In genomic region chr4:139593383-139593782, GRCm38 (mm10) we compare ENCODE assay signal across 28 mouse cellular contexts. TPM values are rescaled to one million over a fixed set of nuclear protein-coding genes. Genes with fewer than 3 reads are reported as not detected.
A peak's percentile ranks its signal among the peaks of the same experiment; 100 is the strongest.
DNase-seq lines count a peak whose midpoint lies in the region; ATAC-seq and TF ChIP-seq lines count a peak whose summit lies in the region.
"Had no signal": no experiment of that assay in that cellular context is flagged by ENCODE, and none has a peak within 500 bp of the region (broad histone marks: within the 10 kb centered on the region; RNA-seq: fewer than 3 reads in every experiment).

No protein-coding gene starts in this region.

- no peak overlapping the region for H3K9ac ChIP-seq in forebrain, embryonic 12.5 days
- no peak overlapping the region for H3K9ac ChIP-seq in forebrain, embryonic 11.5 days (ENCODE audit: low read length)
- H3K9ac ChIP-seq in hindbrain, embryonic 13.5 days: no peak overlapping the region; the same call in 1 of the 2 replicates
- H3K9ac ChIP-seq: forebrain, embryonic 15.5 days; hindbrain, embryonic 15.5 days; intestine, embryonic 15.5 days; limb, embryonic 15.5 days; liver, embryonic 15.5 days; midbrain, embryonic 15.5 days; stomach, embryonic 15.5 days had no signal

- H3K4me1 ChIP-seq in forebrain, embryonic 12.5 days: peaks cover 48% of the 10 kb centered on the region
- H3K4me1 ChIP-seq in forebrain, embryonic 11.5 days (replicated peaks; ENCODE audit: control insufficient read depth, insufficient read depth, low read length): peaks cover 25% of the 10 kb centered on the region
- H3K4me1 ChIP-seq in hindbrain, embryonic 10.5 days (replicated peaks): peaks cover 89% of the 10 kb centered on the region
- H3K4me1 ChIP-seq in hindbrain, embryonic 13.5 days (replicated peaks): peaks cover 53% of the 10 kb centered on the region
- peaks cover 94% of the 10 kb centered on the region for H3K4me1 ChIP-seq in E14TG2a.4 (replicated peaks; ENCODE audit: low read depth, low read length)
- peaks cover 88% of the 10 kb centered on the region for H3K4me1 ChIP-seq in embryonic facial prominence, embryonic 10.5 days

- H3K4me3 ChIP-seq in forebrain, embryonic 12.5 days (replicated peaks): no peak overlapping the region
- H3K4me3 ChIP-seq in forebrain, embryonic 11.5 days (ENCODE audit: low read depth, low read length): no peak overlapping the region
- no peak overlapping the region for H3K4me3 ChIP-seq in hindbrain, embryonic 10.5 days
- no peak overlapping the region for H3K4me3 ChIP-seq in hindbrain, embryonic 13.5 days
- H3K4me3 ChIP-seq in E14TG2a.4 (replicated peaks; ENCODE audit: low read length): peak overlapping the region; percentile 32; the same call in 1 of the 2 replicates
- no peak overlapping the region for H3K4me3 ChIP-seq in embryonic facial prominence, embryonic 10.5 days
- H3K4me3 ChIP-seq: forebrain, embryonic 15.5 days; hindbrain, embryonic 15.5 days; intestine, embryonic 15.5 days; limb, embryonic 15.5 days; liver, embryonic 15.5 days; midbrain, embryonic 15.5 days; stomach, embryonic 15.5 days had no signal

- peaks cover 7% of the 10 kb centered on the region; the same call in 1 of the 2 replicates for H3K27me3 ChIP-seq in forebrain, embryonic 12.5 days
- H3K27me3 ChIP-seq in forebrain, embryonic 11.5 days (ENCODE audit: control insufficient read depth, insufficient read depth, low read length): no peaks in the 10 kb centered on the region
- no peaks in the 10 kb centered on the region; the same call in 1 of the 2 replicates for H3K27me3 ChIP-seq in hindbrain, embryonic 10.5 days (ENCODE audit: insufficient read depth, poor library complexity, severe bottlenecking)
- H3K27me3 ChIP-seq in hindbrain, embryonic 13.5 days: 0 out of 2 replicates have a peak, but pooled peaks cover 4% of the 10 kb centered on the region
- no peaks in the 10 kb centered on the region for H3K27me3 ChIP-seq in E14TG2a.4 (ENCODE audit: insufficient read depth, low read length)
- H3K27me3 ChIP-seq in embryonic facial prominence, embryonic 10.5 days (replicated peaks; ENCODE audit: low read depth, poor library complexity, severe bottlenecking): no peaks in the 10 kb centered on the region
- H3K27me3 ChIP-seq: forebrain, embryonic 15.5 days; hindbrain, embryonic 15.5 days; intestine, embryonic 15.5 days; limb, embryonic 15.5 days; liver, embryonic 15.5 days; midbrain, embryonic 15.5 days; stomach, embryonic 15.5 days had no signal

- 82% methylated on average over 6 of the region's 6 CpGs for WGBS in forebrain, embryonic 12.5 days
- WGBS in forebrain, embryonic 11.5 days: 78% methylated on average over 6 of the region's 6 CpGs
- WGBS in hindbrain, embryonic 10.5 days: 75% methylated on average over 6 of the region's 6 CpGs
- 70% methylated on average over 6 of the region's 6 CpGs for WGBS in hindbrain, embryonic 13.5 days
- WGBS in embryonic facial prominence, embryonic 10.5 days: 71% methylated on average over 6 of the region's 6 CpGs

- no peak overlapping the region for H3K4me2 ChIP-seq in forebrain, embryonic 12.5 days
- no peak overlapping the region for H3K4me2 ChIP-seq in forebrain, embryonic 11.5 days (ENCODE audit: low read depth, low read length, severe bottlenecking)
- H3K4me2 ChIP-seq in hindbrain, embryonic 13.5 days: no peak overlapping the region
- H3K4me2 ChIP-seq: forebrain, embryonic 15.5 days; hindbrain, embryonic 15.5 days; intestine, embryonic 15.5 days; limb, embryonic 15.5 days; liver, embryonic 15.5 days; midbrain, embryonic 15.5 days; stomach, embryonic 15.5 days had no signal

- no peak for TF ChIP-seq CTCF in E14TG2a.4 (conservative IDR thresholded peaks at IDR 0.05; ENCODE audit: low read length)

- no peaks in the 10 kb centered on the region for H3K9me3 ChIP-seq in forebrain, embryonic 12.5 days
- H3K9me3 ChIP-seq in forebrain, embryonic 11.5 days (ENCODE audit: control insufficient read depth, low read length): no peaks in the 10 kb centered on the region
- H3K9me3 ChIP-seq in hindbrain, embryonic 10.5 days: no peaks in the 10 kb centered on the region
- no peaks in the 10 kb centered on the region for H3K9me3 ChIP-seq in hindbrain, embryonic 13.5 days
- no peaks in the 10 kb centered on the region for H3K9me3 ChIP-seq in E14TG2a.4 (ENCODE audit: low read length)
- H3K9me3 ChIP-seq in embryonic facial prominence, embryonic 10.5 days: no peaks in the 10 kb centered on the region
- H3K9me3 ChIP-seq: forebrain, embryonic 15.5 days; hindbrain, embryonic 15.5 days; intestine, embryonic 15.5 days; limb, embryonic 15.5 days; liver, embryonic 15.5 days; midbrain, embryonic 15.5 days; stomach, embryonic 15.5 days had no signal

- 0 out of 2 replicates have a peak overlapping the region, but pooled peaks have one; percentile 5 for H3K27ac ChIP-seq in forebrain, embryonic 12.5 days
- H3K27ac ChIP-seq in forebrain, embryonic 11.5 days (ENCODE audit: low read depth, low read length): no peak overlapping the region
- H3K27ac ChIP-seq in hindbrain, embryonic 10.5 days: peak overlapping the region; percentile 62
- no peak overlapping the region for H3K27ac ChIP-seq in hindbrain, embryonic 13.5 days
- peak overlapping the region; percentile 58 for H3K27ac ChIP-seq in embryonic facial prominence, embryonic 10.5 days (replicated peaks)
- H3K27ac ChIP-seq: forebrain, embryonic 15.5 days; hindbrain, embryonic 15.5 days; intestine, embryonic 15.5 days; liver, embryonic 15.5 days; midbrain, embryonic 15.5 days; stomach, embryonic 15.5 days had no signal

- ATAC-seq in forebrain, embryonic 12.5 days (ENCODE audit: low FRiP score): no peak
- no peak for ATAC-seq in forebrain, embryonic 11.5 days (replicated peaks; ENCODE audit: low FRiP score)
- no peak for ATAC-seq in hindbrain, embryonic 13.5 days (ENCODE audit: low FRiP score)
- ATAC-seq in monocyte, adult 5-6 weeks (replicated peaks; ENCODE audit: insufficient number of reproducible peaks, low FRiP score, low TSS enrichment, poor library complexity, severe bottlenecking): no peak
- ATAC-seq: forebrain, embryonic 15.5 days; intestine, embryonic 15.5 days; midbrain, embryonic 15.5 days had no signal

- no peaks in the 10 kb centered on the region for H3K36me3 ChIP-seq in forebrain, embryonic 12.5 days (replicated peaks)
- no peaks in the 10 kb centered on the region for H3K36me3 ChIP-seq in forebrain, embryonic 11.5 days (ENCODE audit: control insufficient read depth, insufficient read depth, low read length)
- H3K36me3 ChIP-seq in hindbrain, embryonic 10.5 days: no peaks in the 10 kb centered on the region
- no peaks in the 10 kb centered on the region for H3K36me3 ChIP-seq in hindbrain, embryonic 13.5 days
- H3K36me3 ChIP-seq in E14TG2a.4 (ENCODE audit: insufficient read depth, low read length): no peaks in the 10 kb centered on the region
- H3K36me3 ChIP-seq in embryonic facial prominence, embryonic 10.5 days (replicated peaks): no peaks in the 10 kb centered on the region
- H3K36me3 ChIP-seq: forebrain, embryonic 15.5 days; hindbrain, embryonic 15.5 days; intestine, embryonic 15.5 days; limb, embryonic 15.5 days; liver, embryonic 15.5 days; midbrain, embryonic 15.5 days; stomach, embryonic 15.5 days had no signal

- no peak for DNase-seq in forebrain, embryonic 11.5 days (ENCODE audit: low spot score)
- DNase-seq in hindbrain, embryonic 10.5 days (ENCODE audit: low spot score): no peak
- no peak for DNase-seq in embryonic facial prominence, embryonic 10.5 days (ENCODE audit: low spot score)
- DNase-seq: adrenal gland, adult 8-10 months; lung, postnatal 14 days; right cerebral cortex, postnatal 14 days; spleen, adult 18-20 months; thymus, adult 18-20 months; thymus, postnatal 4 days had no signal

RNA-seq across cellular contexts. Expression of gene Gm21969, which starts 9.6 kb away (rescaled TPM):
- polyA plus RNA-seq in forebrain, embryonic 12.5 days (2016; fragmentation: Nextera tagmentation; extraction: Ambion mirVana): not detected in 2 replicates
- polyA plus RNA-seq in forebrain, embryonic 11.5 days (2014; fragmentation: Nextera tagmentation; extraction: Ambion mirVana): not detected in 2 replicates
- not detected in 2 replicates for polyA plus RNA-seq in hindbrain, embryonic 10.5 days (2016; fragmentation: Nextera tagmentation; extraction: Ambion mirVana)
- not detected in 2 replicates for polyA plus RNA-seq in hindbrain, embryonic 13.5 days (2015; fragmentation: Nextera tagmentation; extraction: Ambion mirVana)
- polyA plus RNA-seq in embryonic facial prominence, embryonic 10.5 days (2016; fragmentation: Nextera tagmentation; extraction: Ambion mirVana): not detected in 2 replicates
- 1.4 TPM in 1 of 3 replicates, not detected in the others for total RNA-seq in monocyte, adult 5-6 weeks (2017)
- total RNA-seq: CH12.LX; layer of hippocampus, postnatal 14 days; left cerebral cortex, postnatal 14 days; megakaryocyte, adult 5-6 weeks; neutrophil, adult 5-6 weeks had no signal
- polyA plus RNA-seq: forebrain, embryonic 15.5 days; gonadal fat pad, adult 2 months; heart, embryonic 16.5 days; hindbrain, embryonic 15.5 days; intestine, embryonic 15.5 days; kidney, embryonic 14.5 days; limb, embryonic 15.5 days; liver, embryonic 15.5 days; midbrain, embryonic 15.5 days; stomach, embryonic 15.5 days had no signal

RNA-seq across cellular contexts. Expression of gene Aldh4a1, which starts 29.3 kb away (rescaled TPM):
- polyA plus RNA-seq in forebrain, embryonic 12.5 days (2016; fragmentation: Nextera tagmentation; extraction: Ambion mirVana): 19.0 and 19.3 TPM in 2 replicates
- polyA plus RNA-seq in forebrain, embryonic 11.5 days (2014; fragmentation: Nextera tagmentation; extraction: Ambion mirVana): 14.5 and 16.2 TPM in 2 replicates
- 22.5 and 26.3 TPM in 2 replicates for polyA plus RNA-seq in hindbrain, embryonic 10.5 days (2016; fragmentation: Nextera tagmentation; extraction: Ambion mirVana)
- polyA plus RNA-seq in hindbrain, embryonic 13.5 days (2015; fragmentation: Nextera tagmentation; extraction: Ambion mirVana): 21.8 and 22.2 TPM in 2 replicates
- polyA plus RNA-seq in embryonic facial prominence, embryonic 10.5 days (2016; fragmentation: Nextera tagmentation; extraction: Ambion mirVana): 24.4 and 25.1 TPM in 2 replicates
- 4.5 to 8.5 TPM (median 6.2 TPM) in 3 replicates for total RNA-seq in monocyte, adult 5-6 weeks (2017)

RNA-seq across cellular contexts. Expression of gene Tas1r2, which starts 60.0 kb away (rescaled TPM):
- not detected in 2 replicates for polyA plus RNA-seq in forebrain, embryonic 12.5 days (2016; fragmentation: Nextera tagmentation; extraction: Ambion mirVana)
- polyA plus RNA-seq in forebrain, embryonic 11.5 days (2014; fragmentation: Nextera tagmentation; extraction: Ambion mirVana): not detected in 2 replicates
- polyA plus RNA-seq in hindbrain, embryonic 10.5 days (2016; fragmentation: Nextera tagmentation; extraction: Ambion mirVana): not detected in 2 replicates
- polyA plus RNA-seq in hindbrain, embryonic 13.5 days (2015; fragmentation: Nextera tagmentation; extraction: Ambion mirVana): not detected in 2 replicates
- not detected in 2 replicates for polyA plus RNA-seq in embryonic facial prominence, embryonic 10.5 days (2016; fragmentation: Nextera tagmentation; extraction: Ambion mirVana)
- 0.53 TPM in 1 of 3 replicates, not detected in the others for total RNA-seq in monocyte, adult 5-6 weeks (2017)
- total RNA-seq: adrenal gland, adult 8-10 months; CH12.LX; layer of hippocampus, postnatal 14 days; left cerebral cortex, postnatal 14 days; megakaryocyte, adult 5-6 weeks had no signal
- polyA plus RNA-seq: forebrain, embryonic 15.5 days; gonadal fat pad, adult 2 months; heart, embryonic 16.5 days; hindbrain, embryonic 15.5 days; intestine, embryonic 15.5 days; kidney, embryonic 14.5 days; liver, embryonic 15.5 days; midbrain, embryonic 15.5 days; stomach, embryonic 15.5 days had no signal

Comparison
In these comparisons a context has a peak if more than half of its experiments do, and no peak if none do; other contexts are left out.
1. H3K27ac ChIP-seq: peak in forebrain, embryonic 12.5 days (single experiment), hindbrain, embryonic 10.5 days (single experiment) and embryonic facial prominence, embryonic 10.5 days (single experiment); none in forebrain, embryonic 11.5 days (single experiment) and hindbrain, embryonic 13.5 days (single experiment).